Mouse (Mus musculus) limb, embryonic 14.5 days (tissue): ENCODE results near the gene Gm867. TPM values are rescaled to one million over a fixed set of nuclear protein-coding genes. Genes with fewer than 3 reads are reported as not detected.

Experiments used
- ATAC-seq: fragments of 200-750 bp; cut with Nextera tagmentation; 2 replicates; pipeline ENCODE4 v1.8.0; 2017; ENCODE audit warnings: low read depth, moderate number of reproducible peaks, moderate TSS enrichment; ENCODE audit not compliant: low FRiP score
- DNase-seq: peaks from one replicate; pipeline ENCODE4 v3.0.0-alpha.2; 2015; ENCODE audit warnings: low spot score
- H3K27ac ChIP-seq: fragments of 300-500 bp; sonication (generic); replicated peaks from 2 replicates; pipeline ENCODE4 v1.5.1; 2014; ENCODE audit warnings: low read depth, mild to moderate bottlenecking, low read length, moderate library complexity, mixed read lengths
- H3K27me3 ChIP-seq: fragments of 300-500 bp; sonication (generic); 2 replicates; pipeline ENCODE4 v1.6.1; 2014; ENCODE audit warnings: low read length, mixed read lengths; ENCODE audit not compliant: control insufficient read depth, insufficient read depth
- H3K36me3 ChIP-seq: fragments of 300-500 bp; sonication (generic); 2 replicates; pipeline ENCODE4 v1.6.1; 2014; ENCODE audit warnings: mild to moderate bottlenecking, low read length, moderate library complexity, mixed read lengths; ENCODE audit not compliant: control insufficient read depth, insufficient read depth
- H3K4me1 ChIP-seq: fragments of 300-500 bp; sonication (generic); 2 replicates; pipeline ENCODE4 v1.6.1; 2014; ENCODE audit warnings: antibody characterized with exemption, low read length, mixed read lengths; ENCODE audit not compliant: control insufficient read depth, insufficient read depth
- H3K4me2 ChIP-seq: fragments of 300-500 bp; sonication (generic); replicated peaks from 2 replicates; pipeline ENCODE4 v1.6.1; 2014; ENCODE audit warnings: low read depth, mild to moderate bottlenecking, low read length, moderate library complexity; ENCODE audit not compliant: severe bottlenecking
- H3K4me3 ChIP-seq: fragments of 300-500 bp; sonication (generic); replicated peaks from 2 replicates; pipeline ENCODE4 v1.5.1; 2014; ENCODE audit warnings: low read length
- H3K9ac ChIP-seq: fragments of 300-500 bp; sonication (generic); 2 replicates; pipeline ENCODE4 v1.6.1; 2014; ENCODE audit warnings: mild to moderate bottlenecking, low read depth, low read length, moderate library complexity; ENCODE audit not compliant: severe bottlenecking
- H3K9me3 ChIP-seq: fragments of 300-500 bp; sonication (generic); 2 replicates; pipeline ENCODE4 v1.6.1; 2016; ENCODE audit warnings: low read length; ENCODE audit not compliant: control insufficient read depth
- POLR2A ChIP-seq: fragments of 200-500 bp; IDR thresholded peaks from 2 replicates; pipeline ENCODE4 v1.8.0; 2012; ENCODE audit warnings: inconsistent platforms, mild to moderate bottlenecking, moderate library complexity, borderline replicate concordance; ENCODE audit not compliant: insufficient read depth, insufficient read length; ENCODE audit errors: extremely low read depth
- WGBS: fragments of 180-500 bp; shearing (Covaris S2); extraction: QIAGEN DNeasy Blood & Tissue Kit; methylation state at CpG from one replicate; pipeline ENCODE4 v1.1.7; 2014; 5-methylcytosine and 5-hydroxymethylcytosine counted together
- polyA plus RNA-seq, 2 experiments: library from polyadenylated mRNA; depleted of rRNA in 1 of 2; stranded (reverse) in 1 of 2; unstranded in 1 of 2; fragments of >200 nt; fragmentation: Nextera tagmentation in 1 of 2; extraction: Ambion mirVana in 1 of 2; gene quantifications; 2 replicates each; pipeline versions ENCODE4 v1.2.1 to v1.2.3; 2012 to 2014

Gm867 gene
- polyA plus RNA-seq, 2 experiments, result 0.16 TPM; not detected in 1

DNA sequence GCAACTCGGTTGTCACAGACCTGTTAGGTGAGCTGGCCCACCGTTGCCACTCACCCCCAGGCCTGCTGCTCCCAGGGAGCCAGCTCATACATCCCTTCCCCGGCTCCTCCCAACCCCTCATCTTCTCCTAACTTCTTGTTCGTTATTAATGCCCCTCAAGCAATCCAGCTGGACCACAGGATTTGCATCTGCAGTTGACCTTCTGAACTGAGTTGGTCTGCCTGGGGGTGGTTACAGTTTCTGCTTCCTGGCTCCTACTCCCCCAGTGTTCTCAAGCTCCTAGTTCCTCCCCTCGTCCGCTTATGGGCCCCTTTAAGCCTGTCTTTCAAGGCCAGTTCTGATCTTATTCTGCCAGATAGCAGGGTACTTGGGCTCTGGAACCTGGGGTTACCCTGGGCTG lies 45.9 kb downstream of the Gm867 start:
- Histone ChIP-seq H3K27me3 (no peaks in the 10 kb centered on the region), H3K27ac (no peak overlapping the region), H3K4me1 (peaks cover 6% of the 10 kb centered on the region), H3K4me3 (no peak overlapping the region), H3K9ac (no peak overlapping the region), H3K4me2 (no peak overlapping the region), H3K36me3 (peaks cover 40% of the 10 kb centered on the region), H3K9me3 (no peaks in the 10 kb centered on the region)
- no peak for TF ChIP-seq POLR2A
- 66% methylated on average over 6 of the region's 6 CpGs for WGBS
- DNase-seq (no peak), ATAC-seq (no peak)

DNA sequence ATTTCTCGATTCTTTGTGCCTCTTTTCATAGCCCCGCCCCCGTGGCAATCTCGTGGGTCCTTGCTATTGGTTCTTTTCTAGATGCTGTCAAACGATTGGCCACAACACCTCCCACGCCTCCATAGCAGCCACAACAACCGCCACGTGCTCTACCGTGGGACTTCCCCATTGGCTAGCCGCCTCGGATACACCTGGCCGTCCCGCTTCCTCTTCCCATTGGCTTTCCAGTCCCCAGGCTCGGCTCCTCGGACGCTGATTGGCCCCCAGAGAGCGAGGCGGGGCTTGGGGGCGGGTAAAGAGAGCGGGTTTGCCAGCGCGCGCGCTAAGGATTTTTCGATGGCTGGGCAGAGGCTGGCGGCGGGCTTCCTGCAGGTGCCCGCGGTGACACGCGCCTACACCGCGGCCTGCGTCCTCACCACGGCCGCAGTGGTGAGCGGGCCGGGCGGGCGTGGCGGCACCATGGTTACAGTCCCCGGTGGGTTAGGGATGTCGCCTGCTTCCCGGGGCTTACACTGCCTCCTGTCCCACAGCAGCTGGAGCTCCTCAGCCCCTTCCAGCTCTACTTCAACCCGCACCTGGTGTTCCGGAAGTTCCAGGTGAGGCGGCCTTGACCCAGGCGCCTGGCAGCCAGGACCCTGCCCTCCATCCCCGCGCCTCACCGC lies 47.3 kb downstream of the Gm867 start, which contains the start of gene Derl3:
Derl3 (plus strand) TSS at position 325 of the 662 bp plus-strand sequence.
- no peaks in the 10 kb centered on the region for H3K27me3 ChIP-seq
- H3K9me3 ChIP-seq, result no peaks in the 10 kb centered on the region
- peak; percentile 97 for DNase-seq
- peak within 1 kb of the TSS; percentile 92 for H3K4me2 ChIP-seq
- peaks cover 11% of the 10 kb centered on the region for H3K4me1 ChIP-seq
- peaks cover 37% of the 10 kb centered on the region for H3K36me3 ChIP-seq
- no peak for TF ChIP-seq POLR2A
- ATAC-seq, result peak; percentile 99
- WGBS, result 2% methylated on average over 42 of the region's 51 CpGs
- H3K9ac ChIP-seq, result peak within 1 kb of the TSS; percentile 52
- H3K4me3 ChIP-seq, result peak within 1 kb of the TSS; percentile 45
- H3K27ac ChIP-seq, result no peak within 1 kb of the TSS

GRCm38 (mm10) chr10:75889406-75890153 lies 50.9 kb downstream of the Gm867 start:
- DNase-seq, result no peak
- H3K27ac ChIP-seq, result no peak overlapping the region
- no peak for ATAC-seq
- no peak overlapping the region for H3K4me2 ChIP-seq
- no peak for TF ChIP-seq POLR2A
- peaks cover 5% of the 10 kb centered on the region; the same call in 1 of the 2 replicates for H3K36me3 ChIP-seq
- no peak overlapping the region for H3K9ac ChIP-seq
- WGBS, result 40% methylated on average over 8 of the region's 8 CpGs
- no peaks in the 10 kb centered on the region for H3K9me3 ChIP-seq
- H3K4me1 ChIP-seq, result peaks cover 11% of the 10 kb centered on the region
- no peak overlapping the region for H3K4me3 ChIP-seq
- no peaks in the 10 kb centered on the region for H3K27me3 ChIP-seq

Other genes starting within 250 kb of the Gm867 start
- gene Cabin1, start 176.3 kb downstream of the Gm867 start, polyA plus RNA-seq (2012; rRNA removed), result 42.6 and 51.6 TPM in 2 replicates
- gene Cabin1, start 176.3 kb downstream of the Gm867 start, polyA plus RNA-seq (2014; fragmentation: Nextera tagmentation; extraction: Ambion mirVana), result 32.3 and 33.4 TPM in 2 replicates
- 53.7 and 74.9 TPM in 2 replicates for gene Ddt, start 167.3 kb downstream of the Gm867 start, polyA plus RNA-seq (2012; rRNA removed)
- 70.3 and 78.2 TPM in 2 replicates for gene Ddt, start 167.3 kb downstream of the Gm867 start, polyA plus RNA-seq (2014; fragmentation: Nextera tagmentation; extraction: Ambion mirVana)
- 0.38 and 0.49 TPM in 2 replicates for gene Gm20441, start 159.7 kb downstream of the Gm867 start, polyA plus RNA-seq (2012; rRNA removed)
- 1.0 TPM in 1 of 2 replicates, not detected in the other for gene Gm20441, start 159.7 kb downstream of the Gm867 start, polyA plus RNA-seq (2014; fragmentation: Nextera tagmentation; extraction: Ambion mirVana)
- 24.0 and 26.3 TPM in 2 replicates for gene Gstt3, start 159.3 kb downstream of the Gm867 start, polyA plus RNA-seq (2012; rRNA removed)
- 34.5 and 38.5 TPM in 2 replicates for gene Gstt3, start 159.3 kb downstream of the Gm867 start, polyA plus RNA-seq (2014; fragmentation: Nextera tagmentation; extraction: Ambion mirVana)
- 27.0 and 30.0 TPM in 2 replicates for gene Gstt1, start 142.1 kb downstream of the Gm867 start, polyA plus RNA-seq (2012; rRNA removed)
- gene Gstt1, start 142.1 kb downstream of the Gm867 start, polyA plus RNA-seq (2014; fragmentation: Nextera tagmentation; extraction: Ambion mirVana), result 22.3 and 25.7 TPM in 2 replicates
- 0.08 TPM in 1 of 2 replicates, not detected in the other for gene Gstt4, start 118.1 kb downstream of the Gm867 start, polyA plus RNA-seq (2012; rRNA removed)
- gene Gstt4, start 118.1 kb downstream of the Gm867 start, polyA plus RNA-seq (2014; fragmentation: Nextera tagmentation; extraction: Ambion mirVana), result not detected in 2 replicates
- gene Gstt2, start 103.2 kb downstream of the Gm867 start, polyA plus RNA-seq (2012; rRNA removed), result 24.8 and 28.7 TPM in 2 replicates
- 12.3 and 17.5 TPM in 2 replicates for gene Gstt2, start 103.2 kb downstream of the Gm867 start, polyA plus RNA-seq (2014; fragmentation: Nextera tagmentation; extraction: Ambion mirVana)
- 1,684 and 2,799 TPM in 2 replicates for gene Mif, start 80.4 kb downstream of the Gm867 start, polyA plus RNA-seq (2012; rRNA removed)
- 1,598 and 1,615 TPM in 2 replicates for gene Mif, start 80.4 kb downstream of the Gm867 start, polyA plus RNA-seq (2014; fragmentation: Nextera tagmentation; extraction: Ambion mirVana)
- gene Derl3, start 47.3 kb downstream of the Gm867 start, polyA plus RNA-seq (2012; rRNA removed), result 6.7 and 9.0 TPM in 2 replicates
- gene Derl3, start 47.3 kb downstream of the Gm867 start, polyA plus RNA-seq (2014; fragmentation: Nextera tagmentation; extraction: Ambion mirVana), result 2.2 and 3.0 TPM in 2 replicates
- 116 and 120 TPM in 2 replicates for gene Smarcb1, start 19.1 kb downstream of the Gm867 start, polyA plus RNA-seq (2012; rRNA removed)
- 177 and 193 TPM in 2 replicates for gene Smarcb1, start 19.1 kb downstream of the Gm867 start, polyA plus RNA-seq (2014; fragmentation: Nextera tagmentation; extraction: Ambion mirVana)
- gene Chchd10, start 7.5 kb downstream of the Gm867 start, polyA plus RNA-seq (2012; rRNA removed), result 11.7 and 13.6 TPM in 2 replicates
- gene Chchd10, start 7.5 kb downstream of the Gm867 start, polyA plus RNA-seq (2014; fragmentation: Nextera tagmentation; extraction: Ambion mirVana), result 16.2 and 24.8 TPM in 2 replicates
- 240 and 307 TPM in 2 replicates for gene Mmp11, start 4.2 kb downstream of the Gm867 start, polyA plus RNA-seq (2012; rRNA removed)
- gene Mmp11, start 4.2 kb downstream of the Gm867 start, polyA plus RNA-seq (2014; fragmentation: Nextera tagmentation; extraction: Ambion mirVana), result 213 and 279 TPM in 2 replicates
- gene Vpreb3, start 2.4 kb upstream of the Gm867 start, polyA plus RNA-seq (2012; rRNA removed), result 0.15 and 0.22 TPM in 2 replicates
- gene Vpreb3, start 2.4 kb upstream of the Gm867 start, polyA plus RNA-seq (2014; fragmentation: Nextera tagmentation; extraction: Ambion mirVana), result 0.35 and 0.76 TPM in 2 replicates
- gene Gm5134, start 13.8 kb upstream of the Gm867 start, polyA plus RNA-seq (2012; rRNA removed), result 0.04 and 0.09 TPM in 2 replicates
- gene Gm5134, start 13.8 kb upstream of the Gm867 start, polyA plus RNA-seq (2014; fragmentation: Nextera tagmentation; extraction: Ambion mirVana), result 0.10 TPM in 1 of 2 replicates, not detected in the other
- 13.7 and 15.5 TPM in 2 replicates for gene Zfp280b, start 92.0 kb upstream of the Gm867 start, polyA plus RNA-seq (2012; rRNA removed)
- gene Zfp280b, start 92.0 kb upstream of the Gm867 start, polyA plus RNA-seq (2014; fragmentation: Nextera tagmentation; extraction: Ambion mirVana), result 19.6 and 20.6 TPM in 2 replicates
- gene Slc5a4b, start 170.3 kb upstream of the Gm867 start, polyA plus RNA-seq (2012; rRNA removed), result not detected in 2 replicates
- gene Slc5a4b, start 170.3 kb upstream of the Gm867 start, polyA plus RNA-seq (2014; fragmentation: Nextera tagmentation; extraction: Ambion mirVana), result not detected in 2 replicates
- 0.03 TPM in 1 of 2 replicates, not detected in the other for gene Slc5a4a, start 206.8 kb upstream of the Gm867 start, polyA plus RNA-seq (2012; rRNA removed)
- gene Slc5a4a, start 206.8 kb upstream of the Gm867 start, polyA plus RNA-seq (2014; fragmentation: Nextera tagmentation; extraction: Ambion mirVana), result not detected in 2 replicates